Mouse (Mus musculus) thymus, adult 2 months (tissue): ENCODE data around the gene Atp11a.

Source experiments
- CTCF ChIP-seq: fragments of 200-500 bp; IDR thresholded peaks from 2 replicates; pipeline ENCODE4 v1.5.1; 2012; ENCODE audit warnings: mild to moderate bottlenecking, control low read depth, low read length, moderate library complexity, borderline replicate concordance; ENCODE audit not compliant: control insufficient read depth, poor library complexity, insufficient read depth; ENCODE audit errors: extremely low read depth
- POLR2A ChIP-seq: fragments of 200-500 bp; IDR thresholded peaks from 2 replicates; pipeline ENCODE4 v1.6.1; 2012; ENCODE audit warnings: mild to moderate bottlenecking, low read length, control low read depth, moderate library complexity; ENCODE audit not compliant: control insufficient read depth, poor library complexity, insufficient read depth; ENCODE audit errors: extremely low read depth

GRCm38 (mm10) chr8:12896494-12897373 is 139.9 kb downstream of the Atp11a start:
- TF ChIP-seq POLR2A (no peak), CTCF (peak; percentile 32; the same call in 1 of the 2 replicates)
